Mouse (Mus musculus): Measurements from ENCODE around the gene Teddm2.

DNA sequence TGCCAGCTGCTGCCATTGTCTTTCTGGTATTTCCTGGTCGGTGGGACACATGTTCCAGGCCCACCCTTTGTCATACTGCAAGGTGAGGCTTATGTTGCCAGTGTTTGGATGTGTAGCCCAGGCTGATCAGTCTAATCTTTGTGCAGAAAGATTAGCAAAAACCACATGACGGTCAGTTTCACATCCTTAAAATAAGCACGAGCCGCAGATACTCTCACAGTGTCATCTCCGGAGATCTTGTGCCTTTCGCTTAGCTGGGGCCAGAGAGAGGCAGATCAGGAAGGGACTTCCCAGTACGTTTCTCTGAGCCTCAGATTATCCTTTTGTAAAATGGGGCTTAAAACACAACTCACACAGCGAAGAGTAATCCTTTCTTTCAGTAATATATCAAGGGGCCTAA is 96.5 kb downstream of the Teddm2 start:
- no peak for TF ChIP-seq CTCF (IDR thresholded peaks at IDR 0.05; ENCODE audit: control insufficient read depth, insufficient read depth, insufficient replicate concordance, low read depth, low read length)
- TF ChIP-seq POLR2A (IDR thresholded peaks at IDR 0.05; ENCODE audit: control insufficient read depth, low read depth, low read length) = no peak

Measured in testis, adult 2 months (tissue).